Mouse (Mus musculus): ENCODE measurements around the gene Ifit1bl2.

DNA sequence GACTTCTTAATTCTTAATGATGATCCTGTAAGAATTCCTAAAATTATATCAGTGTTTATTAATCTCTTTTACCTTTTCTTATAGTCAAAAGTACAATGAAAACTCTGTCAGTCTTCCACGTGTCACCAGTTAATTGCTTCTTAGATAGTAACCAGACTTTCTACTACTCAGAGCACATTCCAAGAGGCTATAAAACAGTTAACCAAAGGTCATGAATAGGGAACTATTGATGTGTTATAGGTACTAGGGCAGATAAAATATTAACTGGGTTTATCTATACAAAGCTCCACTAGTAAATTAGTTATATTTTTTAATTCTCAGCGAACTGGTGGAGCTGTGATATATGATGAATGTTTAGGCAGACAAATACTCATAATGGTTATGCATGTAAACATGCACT lies 13.0 kb downstream of the Ifit1bl2 start:
- TF ChIP-seq POLR2A (IDR thresholded peaks at IDR 0.05; ENCODE audit: low read depth, low read length) (no peak), CTCF (IDR thresholded peaks at IDR 0.05; ENCODE audit: borderline replicate concordance, insufficient read depth, low read length) (no peak)

Measured in embryonic fibroblast, embryonic 13.5 days (primary cell).